Mouse (Mus musculus) testis, adult 2 months (tissue): Measurements from ENCODE around the gene Pik3ap1.

Experiments used
- CTCF ChIP-seq: fragments of 200-500 bp; IDR thresholded peaks from 2 replicates; pipeline ENCODE4 v1.5.1; 2012; ENCODE audit warnings: low read depth, mild to moderate bottlenecking, inconsistent platforms, low read length, moderate library complexity; ENCODE audit not compliant: control insufficient read depth, insufficient read depth, insufficient replicate concordance
- POLR2A ChIP-seq: fragments of 200-500 bp; IDR thresholded peaks from 2 replicates; pipeline ENCODE4 v1.6.1; 2012; ENCODE audit warnings: low read depth, mild to moderate bottlenecking, inconsistent platforms, low read length, moderate library complexity; ENCODE audit not compliant: control insufficient read depth

- TF ChIP-seq CTCF (no peak), POLR2A (no peak)
Observed at GRCm38 (mm10) chr19:41379195-41379594, 5.7 kb downstream of the Pik3ap1 start.
